Mouse (Mus musculus): ENCODE measurements at regions not wholly inside any gene's neighbourhood (a gene's known extent, or its start where the extent isn't known, plus 50 kb on each side); places are given as distances from the start of the nearest gene placed in this dataset.
A peak's percentile ranks its signal among the peaks of the same experiment; 100 is the strongest.
"Not testable (repeated sequence)": the region's sequence is repeated elsewhere in the genome, so short reads cannot be mapped to it uniquely, and the experiment has no call there.

- no peak for ATAC-seq (replicated peaks; ENCODE audit: low FRiP score)
- 66% methylated on average over 2 of the region's 2 CpGs for WGBS
- Histone ChIP-seq H3K27me3 (no peaks in the 10 kb centered on the region), H3K9ac (no peak overlapping the region), H3K36me3 (no peaks in the 10 kb centered on the region), H3K4me2 (no peak overlapping the region), H3K4me3 (replicated peaks) (no peak overlapping the region), H3K27ac (no peak overlapping the region), H3K4me1 (no peaks in the 10 kb centered on the region), H3K9me3 (replicated peaks) (no peaks in the 10 kb centered on the region)
Measured at GRCm38 (mm10) chr1:30639807-30640206, 233.9 kb downstream of the Phf3 start.

- H3K9me3 ChIP-seq (replicated peaks): no peaks in the 10 kb centered on the region
- H3K36me3 ChIP-seq: no peaks in the 10 kb centered on the region
- ATAC-seq (replicated peaks; ENCODE audit: low FRiP score): no peak
- H3K4me2 ChIP-seq: no peak overlapping the region
- no peaks in the 10 kb centered on the region for H3K27me3 ChIP-seq
- 69% methylated on average over 1 of the region's 1 CpGs for WGBS
- no peak overlapping the region for H3K27ac ChIP-seq
- H3K9ac ChIP-seq: no peak overlapping the region
- H3K4me1 ChIP-seq: no peaks in the 10 kb centered on the region
- H3K4me3 ChIP-seq (replicated peaks): no peak overlapping the region
Measured at GRCm38 (mm10) chr1:30632760-30633159, 241.0 kb downstream of the Phf3 start.

- ATAC-seq (replicated peaks; ENCODE audit: low FRiP score); H3K4me3 ChIP-seq (replicated peaks); H3K27ac ChIP-seq; H3K9me3 ChIP-seq (replicated peaks); H3K36me3 ChIP-seq; H3K4me1 ChIP-seq; H3K4me2 ChIP-seq; H3K27me3 ChIP-seq; H3K9ac ChIP-seq: not testable (repeated sequence)
- WGBS: 51% methylated on average over 5 of the region's 5 CpGs
Measured at GRCm38 (mm10) chr1:30627796-30628195, 245.9 kb downstream of the Phf3 start.

- Histone ChIP-seq H3K4me2 (no peak overlapping the region), H3K36me3 (no peaks in the 10 kb centered on the region), H3K9me3 (replicated peaks) (no peaks in the 10 kb centered on the region), H3K27ac (no peak overlapping the region), H3K4me1 (no peaks in the 10 kb centered on the region), H3K9ac (no peak overlapping the region), H3K4me3 (replicated peaks) (no peak overlapping the region), H3K27me3 (no peaks in the 10 kb centered on the region)
- 0 out of 2 replicates have a peak, but pooled peaks have one; percentile 12 for ATAC-seq (replicated peaks; ENCODE audit: low FRiP score)
- 51% methylated on average over 7 of the region's 7 CpGs for WGBS
Measured at GRCm38 (mm10) chr1:30595122-30595730, 278.5 kb downstream of the Phf3 start.

- no peak overlapping the region for H3K4me3 ChIP-seq (replicated peaks)
- 50% methylated on average over 1 of the region's 1 CpGs for WGBS
- ATAC-seq (replicated peaks; ENCODE audit: low FRiP score): no peak
Measured at GRCm38 (mm10) chr1:30594036-30594435, 279.7 kb downstream of the Phf3 start.

GRCm38 (mm10) chr1:30590721-30591120 is 283.0 kb downstream of the Phf3 start:
- Histone ChIP-seq H3K4me1 (no peaks in the 10 kb centered on the region), H3K27me3 (no peaks in the 10 kb centered on the region), H3K36me3 (no peaks in the 10 kb centered on the region), H3K9ac (no peak overlapping the region), H3K4me3 (replicated peaks) (no peak overlapping the region), H3K4me2 (no peak overlapping the region), H3K9me3 (replicated peaks) (no peaks in the 10 kb centered on the region), H3K27ac (no peak overlapping the region)
- ATAC-seq (replicated peaks; ENCODE audit: low FRiP score): no peak
- WGBS: 78% methylated on average over 4 of the region's 4 CpGs

More at GRCm38 (mm10) chr1:30594036-30594435, 279.7 kb downstream of the Phf3 start:
- H3K36me3 ChIP-seq: no peaks in the 10 kb centered on the region
- H3K27me3 ChIP-seq: no peaks in the 10 kb centered on the region
- H3K4me2 ChIP-seq: no peak overlapping the region
- H3K9me3 ChIP-seq (replicated peaks): no peaks in the 10 kb centered on the region
- H3K27ac ChIP-seq: no peak overlapping the region
- no peak overlapping the region for H3K9ac ChIP-seq
- no peaks in the 10 kb centered on the region for H3K4me1 ChIP-seq

- WGBS: 47% methylated on average over 3 of the region's 3 CpGs
- Histone ChIP-seq H3K4me3 (replicated peaks) (no peak overlapping the region), H3K9ac (no peak overlapping the region), H3K27me3 (no peaks in the 10 kb centered on the region), H3K4me2 (no peak overlapping the region), H3K36me3 (no peaks in the 10 kb centered on the region), H3K9me3 (replicated peaks) (no peaks in the 10 kb centered on the region), H3K4me1 (no peaks in the 10 kb centered on the region), H3K27ac (no peak overlapping the region)
- ATAC-seq (replicated peaks; ENCODE audit: low FRiP score): no peak
Measured at GRCm38 (mm10) chr1:30588885-30589284, 284.8 kb downstream of the Phf3 start.

GRCm38 (mm10) chr1:30588336-30588735 is 285.4 kb downstream of the Phf3 start:
- Histone ChIP-seq H3K4me2 (no peak overlapping the region), H3K27ac (no peak overlapping the region), H3K4me3 (replicated peaks) (no peak overlapping the region), H3K9ac (no peak overlapping the region), H3K9me3 (replicated peaks) (no peaks in the 10 kb centered on the region), H3K27me3 (no peaks in the 10 kb centered on the region), H3K4me1 (no peaks in the 10 kb centered on the region), H3K36me3 (no peaks in the 10 kb centered on the region)
- 90% methylated on average over 4 of the region's 4 CpGs for WGBS
- ATAC-seq (replicated peaks; ENCODE audit: low FRiP score): no peak

GRCm38 (mm10) chr1:30584806-30585205 is 288.9 kb downstream of the Phf3 start:
- H3K9me3 ChIP-seq (replicated peaks): no peaks in the 10 kb centered on the region
- WGBS: 7% methylated on average over 4 of the region's 4 CpGs
- ATAC-seq (replicated peaks; ENCODE audit: low FRiP score): no peak
- no peaks in the 10 kb centered on the region for H3K27me3 ChIP-seq
- no peak overlapping the region for H3K4me2 ChIP-seq
- no peak overlapping the region for H3K9ac ChIP-seq
- no peaks in the 10 kb centered on the region for H3K36me3 ChIP-seq
- H3K4me3 ChIP-seq (replicated peaks): no peak overlapping the region
- no peak overlapping the region for H3K27ac ChIP-seq
- no peaks in the 10 kb centered on the region for H3K4me1 ChIP-seq

- H3K4me1 ChIP-seq: no peaks in the 10 kb centered on the region
- no peak overlapping the region for H3K4me2 ChIP-seq
- H3K27me3 ChIP-seq: no peaks in the 10 kb centered on the region
- no peak for ATAC-seq (replicated peaks; ENCODE audit: low FRiP score)
- no peak overlapping the region for H3K9ac ChIP-seq
- H3K9me3 ChIP-seq (replicated peaks): no peaks in the 10 kb centered on the region
- H3K27ac ChIP-seq: no peak overlapping the region
- 87% methylated on average over 6 of the region's 6 CpGs for WGBS
- no peaks in the 10 kb centered on the region for H3K36me3 ChIP-seq
- no peak overlapping the region for H3K4me3 ChIP-seq (replicated peaks)
Measured at GRCm38 (mm10) chr1:30583860-30584259, 289.9 kb downstream of the Phf3 start.

GRCm38 (mm10) chr1:30564757-30565156 is 309.0 kb downstream of the Phf3 start:
- WGBS: 90% methylated on average over 6 of the region's 6 CpGs
- no peak overlapping the region for H3K4me3 ChIP-seq (replicated peaks)
- no peak overlapping the region for H3K27ac ChIP-seq
- H3K9me3 ChIP-seq (replicated peaks): no peaks in the 10 kb centered on the region
- H3K27me3 ChIP-seq: no peaks in the 10 kb centered on the region
- no peak for ATAC-seq (replicated peaks; ENCODE audit: low FRiP score)
- no peak overlapping the region for H3K4me2 ChIP-seq
- no peaks in the 10 kb centered on the region for H3K4me1 ChIP-seq
- no peaks in the 10 kb centered on the region for H3K36me3 ChIP-seq
- H3K9ac ChIP-seq: no peak overlapping the region

- not testable (repeated sequence) for H3K27me3 ChIP-seq
Measured at GRCm38 (mm10) chr1:30548761-30549160, 325.0 kb downstream of the Phf3 start.

GRCm38 (mm10) chr1:30540088-30540698 is 333.5 kb downstream of the Phf3 start:
- no peaks in the 10 kb centered on the region for H3K9me3 ChIP-seq (replicated peaks)
- no peaks in the 10 kb centered on the region for H3K27me3 ChIP-seq
- WGBS: 60% methylated on average over 13 of the region's 13 CpGs
- H3K4me1 ChIP-seq: peaks cover 10% of the 10 kb centered on the region
- peak overlapping the region; percentile 44 for H3K4me2 ChIP-seq
- 0 out of 2 replicates have a peak overlapping the region, but pooled peaks have one; percentile 60 for H3K27ac ChIP-seq
- H3K9ac ChIP-seq: no peak overlapping the region
- peak; percentile 97 for ATAC-seq (replicated peaks; ENCODE audit: low FRiP score)
- H3K36me3 ChIP-seq: no peaks in the 10 kb centered on the region
- H3K4me3 ChIP-seq (replicated peaks): peak overlapping the region; percentile 8; the same call in 1 of the 2 replicates

More at GRCm38 (mm10) chr1:30548761-30549160, 325.0 kb downstream of the Phf3 start:
- not testable (repeated sequence) for H3K27ac ChIP-seq; H3K9me3 ChIP-seq (replicated peaks); H3K36me3 ChIP-seq; H3K4me3 ChIP-seq (replicated peaks); H3K4me1 ChIP-seq; H3K9ac ChIP-seq; ATAC-seq (replicated peaks; ENCODE audit: low FRiP score); H3K4me2 ChIP-seq
- 42% methylated on average over 4 of the region's 4 CpGs for WGBS
